Mouse (Mus musculus) midbrain, postnatal 0 days (tissue): Measurements from ENCODE around the gene Mfsd12. TPM values are rescaled to one million over a fixed set of nuclear protein-coding genes. Genes with fewer than 3 reads are reported as not detected.

ENCODE experiments used
- ATAC-seq: fragments of 200-750 bp; cut with Nextera tagmentation; 2 replicates; pipeline ENCODE4 v1.8.0; 2017; ENCODE audit warnings: moderate number of reproducible peaks, mild to moderate bottlenecking, moderate TSS enrichment, moderate library complexity; ENCODE audit not compliant: low FRiP score
- DNase-seq: peaks from one replicate; pipeline ENCODE4 v3.0.0-alpha.2; 2015; ENCODE audit warnings: low spot score
- H3K27ac ChIP-seq: fragments of 300-500 bp; sonication (generic); 2 replicates; pipeline ENCODE4 v1.5.1; 2014; ENCODE audit warnings: low read depth, mild to moderate bottlenecking, low read length, mixed read lengths
- H3K27me3 ChIP-seq: fragments of 300-500 bp; sonication (generic); 2 replicates; pipeline ENCODE4 v1.6.1; 2014; ENCODE audit warnings: low read length, control low read depth, mixed read lengths; ENCODE audit not compliant: insufficient read depth
- H3K36me3 ChIP-seq: fragments of 300-500 bp; sonication (generic); 2 replicates; pipeline ENCODE4 v1.6.1; 2014; ENCODE audit warnings: low read length, control low read depth, mixed read lengths; ENCODE audit not compliant: insufficient read depth
- H3K4me1 ChIP-seq: fragments of 300-500 bp; sonication (generic); 2 replicates; pipeline ENCODE4 v1.6.1; 2014; ENCODE audit warnings: mild to moderate bottlenecking, control low read depth, antibody characterized with exemption, low read length, mixed read lengths; ENCODE audit not compliant: insufficient read depth
- H3K4me2 ChIP-seq: fragments of 300-500 bp; sonication (generic); 2 replicates; pipeline ENCODE4 v1.6.1; 2014; ENCODE audit warnings: low read depth, mild to moderate bottlenecking, low read length, mixed read lengths; ENCODE audit not compliant: poor library complexity, severe bottlenecking
- H3K4me3 ChIP-seq: fragments of 300-500 bp; sonication (generic); 2 replicates; pipeline ENCODE4 v1.5.1; 2014; ENCODE audit warnings: low read depth, mild to moderate bottlenecking, low read length, moderate library complexity
- H3K9ac ChIP-seq: fragments of 300-500 bp; sonication (generic); replicated peaks from 2 replicates; pipeline ENCODE4 v1.6.1; 2014; ENCODE audit warnings: mild to moderate bottlenecking, low read length, moderate library complexity, mixed read lengths; ENCODE audit not compliant: poor library complexity, severe bottlenecking
- H3K9me3 ChIP-seq: fragments of 300-500 bp; sonication (generic); 2 replicates; pipeline ENCODE4 v1.6.1; 2016; ENCODE audit warnings: low read length, control low read depth
- CTCF ChIP-seq: IDR thresholded peaks from 2 replicates; pipeline ENCODE4 v1.5.1; 2016; ENCODE audit warnings: antibody characterized with exemption, mild to moderate bottlenecking
- whole genome bisulfite sequencing: fragments of 180-500 bp; shearing (Covaris S2); extraction: QIAGEN DNeasy Blood & Tissue Kit; methylation state at CpG from one replicate; pipeline ENCODE4 v1.1.7; 2014; 5-methylcytosine and 5-hydroxymethylcytosine counted together
- polyA plus RNA-seq: library from polyadenylated mRNA; unstranded; fragments of >200 nt; fragmentation: Nextera tagmentation; extraction: Ambion mirVana; gene quantifications from 2 replicates; pipeline ENCODE4 v1.2.1, GENCODE M21; 2015
- total RNA-seq: library from RNA; depleted of rRNA; stranded (reverse); fragments of >200 nt; gene quantifications from 2 replicates; pipeline ENCODE4 v1.2.3, GENCODE M21; 2014; rRNA removed

Gene Mfsd12
- 31.9 and 40.6 TPM in 2 replicates for total RNA-seq
- polyA plus RNA-seq = 13.6 and 15.4 TPM in 2 replicates

- Histone ChIP-seq H3K27ac (no peak within 1 kb of the TSS), H3K27me3 (no peaks in the 10 kb centered on the region), H3K36me3 (peaks cover 14% of the 10 kb centered on the region), H3K9me3 (no peaks in the 10 kb centered on the region), H3K4me3 (peak within 1 kb of the TSS; percentile 80), H3K4me1 (peaks cover 4% of the 10 kb centered on the region), H3K4me2 (peak within 1 kb of the TSS; percentile 91), H3K9ac (peak within 1 kb of the TSS; percentile 87)
- peak; percentile 93 for DNase-seq
- 2% methylated on average over 66 of the region's 79 CpGs for WGBS
- TF ChIP-seq CTCF = no peak
- peak; percentile 92 for ATAC-seq
Measured at GRCm38 (mm10) chr10:81356991-81357844, at the start of gene Mfsd12. Mfsd12 (plus strand) TSS chr10:81357491.

GRCm38 (mm10) chr10:81309571-81309970 lies 47.7 kb upstream of the Mfsd12 start:
- Histone ChIP-seq H3K9ac (no peak overlapping the region), H3K4me2 (no peak overlapping the region), H3K4me3 (no peak overlapping the region), H3K9me3 (no peaks in the 10 kb centered on the region), H3K27me3 (no peaks in the 10 kb centered on the region), H3K36me3 (peaks cover 83% of the 10 kb centered on the region), H3K27ac (no peak overlapping the region), H3K4me1 (no peaks in the 10 kb centered on the region)
- TF ChIP-seq CTCF = no peak
- DNase-seq = no peak
- ATAC-seq = no peak
- WGBS = 93% methylated on average over 5 of the region's 5 CpGs

- Histone ChIP-seq H3K9ac (no peak overlapping the region), H3K36me3 (peaks cover 86% of the 10 kb centered on the region), H3K9me3 (no peaks in the 10 kb centered on the region), H3K27ac (no peak overlapping the region), H3K4me1 (no peaks in the 10 kb centered on the region), H3K27me3 (no peaks in the 10 kb centered on the region), H3K4me2 (no peak overlapping the region), H3K4me3 (no peak overlapping the region)
- no peak for TF ChIP-seq CTCF
- ATAC-seq = no peak
- WGBS = 89% methylated on average over 13 of the region's 13 CpGs
- DNase-seq = no peak
Measured at GRCm38 (mm10) chr10:81313581-81313980, 43.7 kb upstream of the Mfsd12 start.

- no peak for TF ChIP-seq CTCF
- H3K9me3 ChIP-seq = no peaks in the 10 kb centered on the region
- no peaks in the 10 kb centered on the region for H3K27me3 ChIP-seq
- no peak overlapping the region for H3K4me3 ChIP-seq
- no peak for ATAC-seq
- peaks cover 83% of the 10 kb centered on the region for H3K36me3 ChIP-seq
- no peak for DNase-seq
- no peak overlapping the region for H3K27ac ChIP-seq
- H3K4me1 ChIP-seq = 0 out of 2 replicates have a peak, but pooled peaks cover 2% of the 10 kb centered on the region
- no peak overlapping the region for H3K9ac ChIP-seq
- 81% methylated on average over 7 of the region's 7 CpGs for WGBS
- no peak overlapping the region for H3K4me2 ChIP-seq
Measured at GRCm38 (mm10) chr10:81314201-81314600, 43.1 kb upstream of the Mfsd12 start.

- no peak overlapping the region for H3K4me3 ChIP-seq
- H3K9ac ChIP-seq = no peak overlapping the region
- H3K9me3 ChIP-seq = no peaks in the 10 kb centered on the region
- H3K4me2 ChIP-seq = no peak overlapping the region
- no peak overlapping the region for H3K27ac ChIP-seq
- 93% methylated on average over 16 of the region's 16 CpGs for WGBS
- H3K27me3 ChIP-seq = no peaks in the 10 kb centered on the region
- no peak for TF ChIP-seq CTCF
- ATAC-seq (no peak), DNase-seq (no peak)
- 0 out of 2 replicates have a peak, but pooled peaks cover 3% of the 10 kb centered on the region for H3K4me1 ChIP-seq
- peaks cover 69% of the 10 kb centered on the region for H3K36me3 ChIP-seq
Measured at GRCm38 (mm10) chr10:81315587-81315986, 41.7 kb upstream of the Mfsd12 start.
